Mouse (Mus musculus) B cell, adult 2 months (primary cell): ENCODE measurements around the gene Mettl27.

Source experiments
- DNase-seq, 2 experiments: peaks; one replicate each; pipeline ENCODE4 v3.0.0; 2022

Gene Mettl27

DNA sequence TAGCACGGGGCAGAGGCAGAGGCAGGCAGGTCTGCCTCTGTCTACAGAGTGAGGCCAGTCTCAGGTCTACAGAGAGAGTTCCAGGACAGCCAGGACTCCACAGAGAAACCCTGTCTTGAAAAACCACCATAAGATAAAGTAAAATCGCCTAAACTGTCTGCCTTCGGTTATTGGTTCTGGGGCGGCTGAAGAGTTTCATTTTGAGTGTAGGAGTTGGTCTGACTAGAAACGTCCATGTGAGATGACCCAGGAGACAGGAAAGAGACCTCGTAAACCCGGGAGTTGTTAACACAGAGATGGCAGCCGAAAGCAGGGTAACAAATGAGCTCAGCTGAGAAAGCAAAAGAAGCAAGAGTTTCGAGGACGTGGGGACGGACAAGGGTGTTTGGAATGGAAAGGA, 57.0 kb downstream of the Mettl27 start:
- DNase-seq = no peak

DNA sequence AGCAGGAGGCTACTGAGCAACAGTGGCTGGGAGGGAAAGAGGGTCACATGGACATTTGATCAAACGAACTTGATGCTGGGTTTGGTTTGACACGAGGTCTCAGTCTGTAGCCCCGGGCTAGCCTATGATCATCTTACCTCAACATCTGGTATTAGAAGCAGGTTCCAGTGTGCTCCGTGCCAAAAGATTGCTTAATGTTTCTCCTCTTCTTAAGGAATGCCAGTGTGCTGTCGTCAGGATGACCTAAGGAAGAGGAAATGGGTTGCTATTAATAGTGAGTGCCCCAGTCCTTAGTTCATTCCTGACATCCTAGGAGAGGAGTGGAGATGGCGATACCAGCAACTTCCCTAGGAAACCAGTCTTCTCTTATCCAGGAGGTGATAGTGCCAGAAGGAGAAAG, 57.6 kb downstream of the Mettl27 start:
- DNase-seq = no peak
